Mouse (Mus musculus) midbrain, embryonic 14.5 days (tissue): ENCODE data around the gene Chchd3. TPM values are rescaled to one million over a fixed set of nuclear protein-coding genes. Genes with fewer than 3 reads are reported as not detected.

Experiments
- ATAC-seq: fragments of 200-750 bp; cut with Nextera tagmentation; 2 replicates; pipeline ENCODE4 v1.8.0; 2017; ENCODE audit warnings: moderate number of reproducible peaks, moderate library complexity; ENCODE audit not compliant: low FRiP score, low TSS enrichment
- DNase-seq: peaks from one replicate; pipeline ENCODE4 v3.0.0-alpha.2; 2015
- H3K27ac ChIP-seq: fragments of 300-500 bp; sonication (generic); replicated peaks from 2 replicates; pipeline ENCODE4 v1.5.1; 2014; ENCODE audit warnings: mild to moderate bottlenecking, low read depth, low read length, moderate library complexity
- H3K27me3 ChIP-seq: fragments of 300-500 bp; sonication (generic); 2 replicates; pipeline ENCODE4 v1.6.1; 2014; ENCODE audit warnings: low read length, control low read depth, mixed read lengths; ENCODE audit not compliant: control insufficient read depth, insufficient read depth
- H3K36me3 ChIP-seq: fragments of 300-500 bp; sonication (generic); 2 replicates; pipeline ENCODE4 v1.6.1; 2014; ENCODE audit warnings: low read length, control low read depth; ENCODE audit not compliant: control insufficient read depth, insufficient read depth
- H3K4me1 ChIP-seq: fragments of 300-500 bp; sonication (generic); 2 replicates; pipeline ENCODE4 v1.6.1; 2014; ENCODE audit warnings: mild to moderate bottlenecking, antibody characterized with exemption, low read length, control low read depth; ENCODE audit not compliant: control insufficient read depth, insufficient read depth
- H3K4me2 ChIP-seq: fragments of 300-500 bp; sonication (generic); 2 replicates; pipeline ENCODE4 v1.6.1; 2014; ENCODE audit warnings: mild to moderate bottlenecking, low read length, moderate library complexity
- H3K4me3 ChIP-seq: fragments of 300-500 bp; sonication (generic); replicated peaks from 2 replicates; pipeline ENCODE4 v1.5.1; 2014; ENCODE audit warnings: low read depth, low read length
- H3K9ac ChIP-seq: fragments of 300-500 bp; sonication (generic); replicated peaks from 2 replicates; pipeline ENCODE4 v1.6.1; 2014; ENCODE audit warnings: mild to moderate bottlenecking, low read length, moderate library complexity
- H3K9me3 ChIP-seq: fragments of 300-500 bp; sonication (generic); 2 replicates; pipeline ENCODE4 v1.6.1; 2016; ENCODE audit warnings: low read length, control low read depth, mixed read lengths; ENCODE audit not compliant: control insufficient read depth
- WGBS: fragments of 180-500 bp; shearing (Covaris S2); extraction: QIAGEN DNeasy Blood & Tissue Kit; methylation state at CpG from one replicate; pipeline ENCODE4 v1.1.7; 2014; 5-methylcytosine and 5-hydroxymethylcytosine counted together
- polyA plus RNA-seq: library from polyadenylated mRNA; unstranded; fragments of >200 nt; fragmentation: Nextera tagmentation; extraction: Ambion mirVana; gene quantifications from 2 replicates; pipeline ENCODE4 v1.2.1, GENCODE M21; 2014

Gene Chchd3
- polyA plus RNA-seq, 1 experiment from 2014 or later: 110 TPM

GRCm38 (mm10) chr6:32795653-32796500 is 264.2 kb downstream of the Chchd3 start:
- peaks cover 6% of the 10 kb centered on the region; the same call in 1 of the 2 replicates for H3K9me3 ChIP-seq
- no peaks in the 10 kb centered on the region for H3K4me1 ChIP-seq
- ATAC-seq: no peak
- no peaks in the 10 kb centered on the region for H3K27me3 ChIP-seq
- H3K27ac ChIP-seq: no peak overlapping the region
- DNase-seq: no peak
- H3K9ac ChIP-seq: no peak overlapping the region
- no peak overlapping the region for H3K4me2 ChIP-seq
- no peak overlapping the region for H3K4me3 ChIP-seq
- 73% methylated on average over 8 of the region's 8 CpGs for WGBS
- peaks cover 2% of the 10 kb centered on the region; the same call in 1 of the 2 replicates for H3K36me3 ChIP-seq

- Histone ChIP-seq H3K4me2 (no peak overlapping the region), H3K4me1 (no peaks in the 10 kb centered on the region), H3K4me3 (no peak overlapping the region), H3K36me3 (no peaks in the 10 kb centered on the region), H3K27ac (no peak overlapping the region), H3K27me3 (no peaks in the 10 kb centered on the region), H3K9me3 (peaks cover 6% of the 10 kb centered on the region; the same call in 1 of the 2 replicates), H3K9ac (no peak overlapping the region)
- 96% methylated on average over 1 of the region's 1 CpGs for WGBS
- DNase-seq: no peak
- ATAC-seq: no peak
These were observed 266.5 kb downstream of the Chchd3 start for GRCm38 (mm10) chr6:32793575-32793974.

- Histone ChIP-seq H3K4me1 (no peaks in the 10 kb centered on the region), H3K36me3 (no peaks in the 10 kb centered on the region), H3K9ac (no peak overlapping the region), H3K4me2 (no peak overlapping the region), H3K4me3 (no peak overlapping the region), H3K27me3 (no peaks in the 10 kb centered on the region), H3K27ac (no peak overlapping the region), H3K9me3 (peaks cover 6% of the 10 kb centered on the region; the same call in 1 of the 2 replicates)
- ATAC-seq: no peak
- DNase-seq: no peak
- WGBS: 97% methylated on average over 3 of the region's 3 CpGs
These were observed 266.9 kb downstream of the Chchd3 start for GRCm38 (mm10) chr6:32793163-32793562.

GRCm38 (mm10) chr6:32790487-32790886 is 269.6 kb downstream of the Chchd3 start:
- Histone ChIP-seq H3K4me3 (no peak overlapping the region), H3K36me3 (no peaks in the 10 kb centered on the region), H3K9me3 (peaks cover 6% of the 10 kb centered on the region; the same call in 1 of the 2 replicates), H3K9ac (no peak overlapping the region), H3K4me2 (no peak overlapping the region), H3K4me1 (no peaks in the 10 kb centered on the region), H3K27me3 (no peaks in the 10 kb centered on the region), H3K27ac (no peak overlapping the region)
- DNase-seq: no peak
- WGBS: 94% methylated on average over 4 of the region's 4 CpGs
- ATAC-seq: no peak

GRCm38 (mm10) chr6:32787399-32787798 is 272.7 kb downstream of the Chchd3 start:
- Histone ChIP-seq H3K36me3 (no peaks in the 10 kb centered on the region), H3K4me2 (no peak overlapping the region), H3K9ac (no peak overlapping the region), H3K4me3 (no peak overlapping the region), H3K9me3 (no peaks in the 10 kb centered on the region), H3K27me3 (no peaks in the 10 kb centered on the region), H3K4me1 (no peaks in the 10 kb centered on the region), H3K27ac (no peak overlapping the region)
- no peak for DNase-seq
- no peak for ATAC-seq
- WGBS: 35% methylated on average over 1 of the region's 1 CpGs

GRCm38 (mm10) chr6:32786196-32786595 is 273.9 kb downstream of the Chchd3 start:
- H3K4me3 ChIP-seq: no peak overlapping the region
- no peaks in the 10 kb centered on the region for H3K27me3 ChIP-seq
- ATAC-seq (no peak), DNase-seq (no peak)
- H3K9ac ChIP-seq: no peak overlapping the region
- no peak overlapping the region for H3K4me2 ChIP-seq
- no peaks in the 10 kb centered on the region for H3K36me3 ChIP-seq
- H3K27ac ChIP-seq: no peak overlapping the region
- no peaks in the 10 kb centered on the region for H3K4me1 ChIP-seq
- 96% methylated on average over 5 of the region's 5 CpGs for WGBS
- H3K9me3 ChIP-seq: no peaks in the 10 kb centered on the region

- Histone ChIP-seq H3K9ac (no peak overlapping the region), H3K4me3 (no peak overlapping the region), H3K36me3 (no peaks in the 10 kb centered on the region), H3K9me3 (no peaks in the 10 kb centered on the region), H3K4me2 (no peak overlapping the region), H3K27me3 (no peaks in the 10 kb centered on the region), H3K27ac (no peak overlapping the region), H3K4me1 (0 out of 2 replicates have a peak, but pooled peaks cover 2% of the 10 kb centered on the region)
- DNase-seq: no peak
- 95% methylated on average over 4 of the region's 4 CpGs for WGBS
- ATAC-seq: no peak
These were observed 277.0 kb downstream of the Chchd3 start for GRCm38 (mm10) chr6:32783102-32783501.

- no peaks in the 10 kb centered on the region for H3K36me3 ChIP-seq
- no peak overlapping the region for H3K27ac ChIP-seq
- DNase-seq (peak; percentile 4), ATAC-seq (no peak)
- WGBS: 24% methylated on average over 11 of the region's 11 CpGs
- H3K4me1 ChIP-seq: 0 out of 2 replicates have a peak, but pooled peaks cover 2% of the 10 kb centered on the region
- H3K4me2 ChIP-seq: no peak overlapping the region
- no peaks in the 10 kb centered on the region for H3K9me3 ChIP-seq
- H3K4me3 ChIP-seq: no peak overlapping the region
- no peak overlapping the region for H3K9ac ChIP-seq
- H3K27me3 ChIP-seq: no peaks in the 10 kb centered on the region
These were observed 279.5 kb downstream of the Chchd3 start for GRCm38 (mm10) chr6:32780602-32781001.

- no peak overlapping the region for H3K27ac ChIP-seq
- ATAC-seq: no peak
- 79% methylated on average over 11 of the region's 11 CpGs for WGBS
These were observed 283.7 kb downstream of the Chchd3 start for GRCm38 (mm10) chr6:32776384-32776783.

More at GRCm38 (mm10) chr6:32776384-32776783, 283.7 kb downstream of the Chchd3 start:
- H3K4me2 ChIP-seq: no peak overlapping the region
- no peak overlapping the region for H3K9ac ChIP-seq
- H3K27me3 ChIP-seq: no peaks in the 10 kb centered on the region
- H3K4me3 ChIP-seq: no peak overlapping the region
- DNase-seq: peak; percentile 5
- no peaks in the 10 kb centered on the region for H3K36me3 ChIP-seq
- H3K4me1 ChIP-seq: 0 out of 2 replicates have a peak, but pooled peaks cover 2% of the 10 kb centered on the region
- no peaks in the 10 kb centered on the region for H3K9me3 ChIP-seq
